Mouse (Mus musculus): ENCODE data around the gene Slc37a4.
"Not testable (repeated sequence)": the region's sequence is repeated elsewhere in the genome, so short reads cannot be mapped to it uniquely, and the experiment has no call there.

Slc37a4 gene

GRCm38 (mm10) chr9:44396684-44397411, at the start of gene Slc37a4:
Slc37a4 (plus strand) TSS chr9:44396852.
- DNase-seq = peak; percentile 99

GRCm38 (mm10) chr9:44347166-44347565, 49.5 kb upstream of the Slc37a4 start:
- DNase-seq = no peak

DNA sequence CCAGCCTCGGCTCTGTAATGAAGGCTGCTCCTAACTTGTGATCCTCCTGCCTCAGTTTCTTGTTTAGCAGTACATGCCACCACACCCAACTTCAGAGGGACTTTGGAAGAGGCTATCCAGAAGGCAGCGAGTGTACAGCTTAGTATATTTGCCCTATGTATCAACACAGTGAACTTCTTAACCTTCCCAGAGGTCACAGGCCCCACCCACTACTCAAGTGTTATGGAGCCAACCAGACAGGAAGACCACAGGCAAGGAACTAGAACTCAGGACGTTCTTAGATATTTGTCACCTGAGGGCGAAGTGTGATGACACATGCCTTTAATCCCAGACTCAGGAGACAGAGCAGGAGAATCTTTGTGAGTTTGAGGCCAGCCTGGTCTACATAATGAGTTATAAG, 49.0 kb upstream of the Slc37a4 start:
- no peak for DNase-seq

- DNase-seq = no peak
Measured at GRCm38 (mm10) chr9:44348546-44348945, 48.1 kb upstream of the Slc37a4 start.

DNA sequence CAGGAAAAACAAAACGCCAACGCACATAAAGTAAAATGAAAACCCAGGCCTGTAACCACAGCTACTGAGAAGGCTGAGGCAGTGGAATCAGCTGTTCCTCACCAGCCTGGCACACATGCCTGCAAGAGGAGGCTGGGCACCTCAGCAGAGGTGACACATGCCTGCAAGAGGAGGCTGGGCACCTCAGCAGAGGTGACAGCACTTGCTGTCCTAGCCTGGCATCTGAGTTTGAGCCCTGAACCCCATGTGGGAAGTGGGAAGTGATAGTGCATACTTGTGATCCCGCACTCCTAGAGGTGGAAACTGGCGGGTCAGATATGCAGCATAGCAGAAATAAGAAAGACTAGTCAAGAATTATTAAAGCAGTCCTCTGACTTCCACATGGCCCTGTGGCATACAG, 45.3 kb upstream of the Slc37a4 start:
- no peak for DNase-seq

GRCm38 (mm10) chr9:44352337-44352736, 44.3 kb upstream of the Slc37a4 start:
- no peak for DNase-seq

- no peak for DNase-seq
Measured at GRCm38 (mm10) chr9:44353142-44353541, 43.5 kb upstream of the Slc37a4 start.

DNA sequence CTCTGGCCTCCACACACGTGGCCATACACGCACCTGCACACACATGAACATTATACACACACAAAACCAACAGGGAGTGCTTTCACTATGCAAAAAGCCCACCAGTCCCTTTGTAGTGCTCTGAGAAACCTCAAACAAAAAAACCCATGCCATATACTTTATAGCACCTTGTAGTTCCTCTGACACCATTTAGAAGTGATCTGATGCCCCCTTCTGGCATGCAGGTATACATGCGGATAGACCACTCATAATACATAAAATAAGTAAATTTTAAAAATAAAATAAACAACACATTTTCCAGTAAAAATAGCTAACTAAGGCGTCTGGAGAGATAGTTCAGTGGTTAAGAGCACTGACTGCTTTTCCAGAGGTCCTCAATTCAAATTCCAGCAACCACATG, 39.4 kb upstream of the Slc37a4 start:
- no peak for DNase-seq

DNA sequence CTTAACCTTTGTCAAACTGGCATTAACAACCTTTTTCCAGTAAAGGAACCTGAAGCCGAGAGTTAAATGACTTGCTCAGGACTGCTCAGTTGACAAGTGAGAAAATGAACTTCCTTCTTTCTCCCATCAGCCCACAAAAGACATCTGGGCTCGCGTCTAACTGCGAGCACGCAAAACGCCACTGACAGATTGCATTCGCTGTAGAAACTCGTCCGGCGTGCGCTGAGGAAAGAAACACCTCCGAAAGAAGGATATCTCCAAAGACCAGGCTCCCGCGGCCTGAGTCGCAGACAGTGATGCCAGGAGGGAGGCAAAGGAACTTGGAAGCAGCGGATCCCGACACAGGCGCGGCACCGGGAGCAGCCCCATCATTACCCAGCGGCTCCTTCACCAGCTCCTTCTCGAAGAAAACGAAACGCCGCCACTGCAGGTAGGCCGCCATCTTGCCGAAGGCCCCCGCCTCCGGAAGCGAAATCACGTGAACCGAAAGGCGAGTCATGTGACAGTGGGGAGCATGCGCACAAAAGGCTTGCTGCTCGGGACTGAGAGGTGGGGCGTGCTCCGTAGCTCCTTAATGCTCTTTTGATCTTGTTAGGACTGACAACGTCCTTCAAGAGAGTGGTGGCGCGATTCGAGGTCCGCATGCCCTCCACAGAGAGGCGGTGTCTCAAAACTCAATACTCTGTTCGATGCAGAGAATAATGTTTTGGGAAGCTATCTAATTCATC, 35.3 kb upstream of the Slc37a4 start, which contains the start of gene Vps11:
Gene Vps11, minus strand, starts transcription at position 481 of the 728 bp plus-strand sequence.
- peak; percentile 93 for DNase-seq

GRCm38 (mm10) chr9:44361931-44362330, 34.7 kb upstream of the Slc37a4 start:
- not testable (repeated sequence) for DNase-seq

DNA sequence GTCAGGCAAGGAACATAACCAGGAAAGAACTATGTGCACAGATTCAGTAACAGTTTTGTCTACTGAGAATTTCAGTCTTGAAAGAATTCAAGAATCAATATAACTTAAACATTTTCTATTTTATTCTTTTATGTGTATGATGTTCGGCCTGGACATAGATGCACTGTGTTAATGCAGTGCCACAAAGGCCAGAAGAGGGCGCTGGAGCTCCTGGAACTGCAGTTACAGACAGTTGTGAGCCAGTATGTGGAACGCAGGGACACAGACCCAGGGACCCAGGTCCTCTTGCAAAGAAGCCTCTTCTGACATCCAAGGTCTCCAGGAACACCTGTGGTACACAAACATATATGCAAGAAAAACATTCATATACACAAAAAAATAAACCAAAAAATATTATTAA, 32.2 kb upstream of the Slc37a4 start:
- no peak for DNase-seq

DNA sequence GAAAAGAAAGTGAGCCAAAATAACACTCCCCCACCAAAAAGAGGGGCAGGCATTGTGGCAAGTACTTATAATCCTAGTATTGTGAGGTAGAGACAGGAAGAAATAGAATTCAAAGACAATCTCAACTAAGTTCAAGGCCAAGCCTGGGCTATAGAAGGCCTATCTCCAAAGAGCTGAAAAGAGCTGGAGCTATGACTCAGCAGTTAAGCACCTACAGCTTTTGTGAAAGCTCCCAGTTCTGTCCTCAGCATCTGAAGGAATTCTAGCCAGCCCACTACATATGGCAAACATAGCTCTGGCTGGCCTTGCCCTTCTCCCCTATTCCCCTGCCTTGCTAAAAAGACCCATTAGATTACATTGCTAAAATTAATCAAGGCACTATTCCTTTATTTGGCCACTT, 23.3 kb upstream of the Slc37a4 start:
- no peak for DNase-seq

GRCm38 (mm10) chr9:44376141-44376540, 20.5 kb upstream of the Slc37a4 start:
- DNase-seq = no peak

- not testable (repeated sequence) for DNase-seq
Measured at GRCm38 (mm10) chr9:44377335-44377734, 19.3 kb upstream of the Slc37a4 start.

- DNase-seq = no peak
Measured at GRCm38 (mm10) chr9:44378153-44378730, 18.4 kb upstream of the Slc37a4 start.

DNA sequence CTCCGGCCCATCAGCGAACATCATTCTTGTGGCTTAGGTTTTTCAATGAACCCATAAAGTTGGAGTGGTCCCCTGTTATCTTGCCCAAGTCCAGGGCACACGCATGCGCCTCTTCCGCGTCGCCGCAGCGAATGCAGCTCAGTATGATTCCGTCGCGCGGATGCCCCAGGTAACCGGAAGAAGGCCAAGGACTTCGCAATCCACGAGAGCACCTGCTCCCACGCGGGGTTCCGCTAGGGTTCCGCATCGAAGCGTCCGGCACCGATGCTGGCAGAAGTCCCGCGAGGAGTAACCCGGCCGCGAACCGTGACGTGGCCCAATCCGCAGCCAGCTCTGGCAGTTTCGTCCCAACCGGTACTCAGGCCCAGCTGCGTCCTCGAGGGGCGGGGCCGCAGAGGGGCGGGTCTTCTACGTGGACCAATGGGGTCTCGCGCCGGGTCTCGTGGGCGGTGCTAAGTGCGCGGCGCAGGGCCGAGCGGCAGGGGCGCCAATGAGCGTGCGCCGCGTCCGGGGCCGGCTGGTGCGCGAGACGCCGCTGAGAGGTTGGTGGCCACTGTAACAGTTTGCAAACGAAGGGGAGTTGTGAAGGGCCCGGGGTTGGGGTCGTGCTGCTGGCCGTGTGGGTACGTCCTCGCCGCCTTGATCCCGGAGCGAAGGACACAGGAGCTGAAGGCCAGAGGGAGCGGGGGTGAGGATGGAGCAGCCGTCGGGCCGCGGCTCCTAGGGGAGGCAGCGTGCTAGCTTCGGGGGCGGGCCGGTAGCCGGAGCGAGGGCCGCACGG, 17.4 kb upstream of the Slc37a4 start, which contains the start of gene Hyou1:
Gene Hyou1, plus strand, starts transcription at position 437 of the 781 bp plus-strand sequence.
- peak; percentile 99 for DNase-seq

GRCm38 (mm10) chr9:44379862-44380261, 16.8 kb upstream of the Slc37a4 start:
- peak; percentile 71 for DNase-seq

DNA sequence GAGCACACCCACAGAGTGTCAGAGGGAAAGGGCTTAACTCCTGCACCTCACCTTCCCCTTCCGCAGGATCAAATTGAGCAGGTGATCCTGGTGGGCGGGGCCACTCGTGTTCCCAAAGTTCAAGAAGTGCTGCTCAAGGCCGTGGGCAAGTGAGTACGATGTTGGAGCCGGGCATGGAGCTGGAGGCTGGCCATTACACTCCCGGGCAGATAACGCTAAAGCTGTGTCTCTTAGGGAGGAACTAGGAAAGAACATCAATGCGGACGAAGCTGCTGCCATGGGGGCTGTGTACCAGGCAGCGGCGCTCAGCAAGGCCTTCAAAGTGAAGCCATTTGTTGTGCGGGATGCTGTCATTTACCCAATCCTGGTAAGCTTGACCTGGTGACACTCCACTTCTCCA, 12.1 kb upstream of the Slc37a4 start:
- no peak for DNase-seq

DNA sequence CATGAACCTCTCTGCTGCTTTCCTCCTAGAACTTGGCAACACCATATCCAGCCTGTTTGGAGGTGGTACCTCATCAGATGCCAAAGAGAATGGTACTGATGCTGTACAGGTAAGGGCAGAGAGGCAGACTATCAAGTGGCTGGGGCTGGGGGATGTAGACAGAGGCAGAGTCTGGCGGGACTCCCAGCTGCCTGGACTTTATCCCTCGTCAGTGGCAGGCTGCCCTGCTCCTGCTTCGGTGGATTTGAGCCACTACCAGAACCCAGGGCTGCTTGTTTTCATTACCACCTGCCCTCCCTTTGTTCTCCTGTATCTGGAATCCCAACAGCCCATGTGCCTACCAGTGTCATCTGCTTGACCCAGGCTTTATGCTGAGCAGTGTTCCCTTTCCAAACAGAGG, 9.4 kb upstream of the Slc37a4 start:
- no peak for DNase-seq

DNA sequence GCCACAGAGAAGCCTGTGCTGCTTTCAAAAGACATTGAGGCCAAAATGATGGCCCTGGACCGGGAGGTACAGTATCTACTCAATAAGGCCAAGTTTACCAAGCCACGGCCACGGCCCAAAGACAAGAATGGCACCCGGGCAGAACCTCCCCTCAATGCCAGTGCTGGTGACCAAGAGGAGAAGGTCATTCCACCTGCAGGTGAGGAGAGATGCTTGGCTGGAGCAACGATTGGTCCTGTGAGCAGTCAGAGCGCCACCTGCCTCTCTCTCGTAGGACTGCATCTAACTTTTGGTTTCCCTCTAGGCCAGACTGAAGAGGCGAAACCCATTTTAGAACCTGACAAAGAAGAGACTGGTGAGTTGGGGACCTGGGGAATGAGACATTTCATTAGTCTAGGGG, 7.4 kb upstream of the Slc37a4 start:
- peak; percentile 67 for DNase-seq

DNA sequence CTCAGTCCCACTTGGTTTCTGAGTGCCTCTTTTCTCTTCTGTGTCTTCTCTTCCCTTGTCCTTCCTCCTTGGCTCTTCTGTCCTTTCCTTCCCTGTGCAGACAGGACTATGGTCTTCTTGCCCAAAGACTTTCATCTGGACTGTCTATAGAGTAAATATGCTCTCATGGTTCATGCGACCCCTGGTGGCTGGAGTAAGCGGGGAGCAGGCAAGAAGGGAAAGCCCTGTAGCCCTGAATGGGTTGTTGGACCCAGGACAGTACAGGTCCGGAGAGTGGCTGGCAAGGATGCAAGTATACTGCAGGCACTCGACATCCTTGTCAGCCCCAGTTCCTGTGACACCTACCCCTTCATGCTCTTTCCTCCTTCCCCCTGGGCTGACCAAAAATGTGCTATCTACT, 5.2 kb upstream of the Slc37a4 start:
- peak; percentile 59 for DNase-seq

DNA sequence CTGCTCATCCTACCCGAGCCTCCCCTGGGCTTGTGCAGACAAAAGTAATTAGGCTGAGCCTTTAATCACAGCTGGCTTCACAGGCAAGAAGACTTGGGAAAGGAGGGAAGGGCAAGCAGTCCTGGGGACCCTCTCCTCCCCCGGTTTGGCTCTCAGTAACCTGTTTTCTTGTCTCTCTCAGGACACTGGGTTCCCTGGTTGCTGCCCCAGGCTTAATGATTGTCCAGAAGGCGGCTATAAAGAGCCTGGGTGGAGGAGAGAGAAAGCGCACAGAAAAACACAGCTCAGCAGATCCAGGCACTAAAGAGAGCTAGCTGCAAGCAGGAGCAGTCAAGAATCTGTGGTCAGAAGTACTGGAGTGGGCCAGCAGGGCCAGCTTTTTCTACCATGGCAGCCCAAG, 1.4 kb downstream of the Slc37a4 start:
- no peak for DNase-seq

- DNase-seq = no peak
Measured at GRCm38 (mm10) chr9:44398551-44398950, 1.9 kb downstream of the Slc37a4 start.

All from cerebellum, adult 11-12 months (tissue).